Mouse (Mus musculus): Measurements from ENCODE around the gene Pou6f1. TPM values are rescaled to one million over a fixed set of nuclear protein-coding genes. Genes with fewer than 3 reads are reported as not detected.
A peak's percentile ranks its signal among the peaks of the same experiment; 100 is the strongest.

Gene Pou6f1
- polyA plus RNA-seq, 1 experiment from 2014 or later = 32.4 TPM

DNA sequence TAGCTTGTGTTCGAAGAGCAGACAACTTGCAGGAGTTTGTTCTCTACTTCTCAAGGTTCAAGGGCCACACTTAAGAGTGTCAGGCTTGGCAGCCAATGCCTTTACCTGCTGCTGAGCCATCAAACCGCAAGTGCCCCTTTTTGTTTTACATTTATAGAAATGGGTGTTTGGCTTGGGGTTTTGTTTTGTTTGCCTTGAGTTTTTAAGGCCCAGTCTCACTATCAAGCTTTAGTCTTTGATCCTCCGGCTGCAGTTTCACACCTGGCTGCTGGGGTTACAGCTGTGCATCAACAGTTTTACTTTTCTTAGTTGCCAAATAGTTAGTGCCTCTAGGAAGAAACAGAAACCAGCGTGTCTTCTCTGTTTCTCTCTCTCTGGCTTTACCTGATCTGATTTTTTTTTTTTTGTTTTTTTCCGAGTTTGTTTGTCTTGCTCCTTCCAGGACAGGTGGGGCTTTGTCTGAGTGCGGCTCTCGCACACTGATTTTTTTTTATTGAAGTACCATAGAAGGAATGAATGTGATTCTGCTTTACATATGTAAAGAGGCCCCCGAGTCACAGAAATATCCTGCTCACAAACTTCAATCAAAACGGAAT lies 1.4 kb downstream of the Pou6f1 start:
- Histone ChIP-seq H3K4me2 (peak overlapping the region; percentile 90), H3K4me1 (peaks cover 20% of the 10 kb centered on the region), H3K4me3 (replicated peaks) (peak overlapping the region; percentile 78), H3K27ac (replicated peaks) (peak overlapping the region; percentile 81), H3K36me3 (no peaks in the 10 kb centered on the region), H3K9me3 (replicated peaks) (no peaks in the 10 kb centered on the region), H3K9ac (replicated peaks) (peak overlapping the region; percentile 84), H3K27me3 (replicated peaks) (0 out of 2 replicates have a peak, but pooled peaks cover 3% of the 10 kb centered on the region)
- no peak for ATAC-seq (ENCODE audit: low FRiP score)
- WGBS = 20% methylated on average over 9 of the region's 9 CpGs

- H3K36me3 ChIP-seq = peaks cover 14% of the 10 kb centered on the region
- no peak overlapping the region for H3K4me3 ChIP-seq (replicated peaks)
- 81% methylated on average over 6 of the region's 6 CpGs for WGBS
- ATAC-seq (ENCODE audit: low FRiP score) = no peak
- no peaks in the 10 kb centered on the region for H3K9me3 ChIP-seq (replicated peaks)
- H3K4me1 ChIP-seq = no peaks in the 10 kb centered on the region
- no peak overlapping the region for H3K27ac ChIP-seq (replicated peaks)
- no peak overlapping the region for H3K9ac ChIP-seq (replicated peaks)
- H3K4me2 ChIP-seq = no peak overlapping the region
- H3K27me3 ChIP-seq (replicated peaks) = no peaks in the 10 kb centered on the region
These were observed 7.0 kb downstream of the Pou6f1 start for GRCm38 (mm10) chr15:100592817-100593216.

DNA sequence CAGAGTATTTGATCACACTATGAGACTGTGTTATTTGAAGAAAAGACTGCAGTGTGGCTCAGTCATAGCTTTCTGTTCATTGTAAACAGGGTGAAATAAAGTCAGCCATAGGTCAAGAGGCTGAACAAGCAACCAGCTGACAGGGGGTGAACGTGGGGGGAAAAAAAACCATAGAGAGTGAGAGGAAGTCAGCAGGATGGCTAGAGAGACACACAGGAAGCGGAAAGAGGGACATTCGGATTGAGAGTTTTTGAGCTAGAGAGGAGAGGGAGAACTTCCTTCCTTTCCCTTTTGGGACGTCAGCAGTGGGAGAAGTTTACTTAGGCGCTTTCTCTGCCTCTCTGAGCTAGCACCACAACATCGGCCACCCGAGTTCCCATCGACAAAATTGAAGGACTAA lies 9.3 kb downstream of the Pou6f1 start:
- no peak for ATAC-seq (ENCODE audit: low FRiP score)
- no peak overlapping the region for H3K27ac ChIP-seq (replicated peaks)
- H3K9me3 ChIP-seq (replicated peaks) = no peaks in the 10 kb centered on the region
- H3K36me3 ChIP-seq = peaks cover 38% of the 10 kb centered on the region
- no peaks in the 10 kb centered on the region for H3K27me3 ChIP-seq (replicated peaks)
- 78% methylated on average over 8 of the region's 8 CpGs for WGBS
- no peaks in the 10 kb centered on the region for H3K4me1 ChIP-seq
- H3K4me3 ChIP-seq (replicated peaks) = no peak overlapping the region
- no peak overlapping the region for H3K4me2 ChIP-seq
- H3K9ac ChIP-seq (replicated peaks) = no peak overlapping the region

- Histone ChIP-seq H3K36me3 (peaks cover 49% of the 10 kb centered on the region), H3K27ac (replicated peaks) (no peak overlapping the region), H3K9me3 (replicated peaks) (no peaks in the 10 kb centered on the region), H3K4me2 (no peak overlapping the region), H3K27me3 (replicated peaks) (no peaks in the 10 kb centered on the region), H3K4me3 (replicated peaks) (no peak overlapping the region), H3K4me1 (no peaks in the 10 kb centered on the region), H3K9ac (replicated peaks) (no peak overlapping the region)
- WGBS = 89% methylated on average over 6 of the region's 6 CpGs
- ATAC-seq (ENCODE audit: low FRiP score) = no peak
These were observed 11.5 kb downstream of the Pou6f1 start for GRCm38 (mm10) chr15:100588297-100588696.

DNA sequence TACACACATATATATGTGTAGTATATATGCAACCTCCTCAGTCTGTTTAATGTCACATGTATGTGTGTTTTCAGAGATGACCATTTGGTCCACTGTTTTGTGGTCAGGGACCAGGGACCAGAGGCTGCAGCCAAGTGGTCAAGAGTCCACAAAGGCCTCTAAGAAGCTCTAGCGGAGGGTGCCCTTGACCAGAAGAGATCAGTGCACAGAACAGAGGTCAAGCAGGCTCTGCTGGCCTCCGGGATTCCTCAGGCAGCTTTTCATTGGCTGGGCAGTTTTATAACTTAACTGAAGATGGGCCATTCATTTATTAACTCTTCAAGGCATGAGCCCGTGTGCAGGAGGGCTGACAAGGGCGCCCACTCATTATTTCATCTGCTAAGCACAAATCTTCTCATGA lies 12.6 kb downstream of the Pou6f1 start:
- WGBS = 79% methylated on average over 4 of the region's 4 CpGs
- no peaks in the 10 kb centered on the region for H3K9me3 ChIP-seq (replicated peaks)
- no peaks in the 10 kb centered on the region for H3K4me1 ChIP-seq
- no peak overlapping the region for H3K9ac ChIP-seq (replicated peaks)
- no peaks in the 10 kb centered on the region for H3K27me3 ChIP-seq (replicated peaks)
- no peak overlapping the region for H3K4me2 ChIP-seq
- H3K36me3 ChIP-seq = peaks cover 59% of the 10 kb centered on the region
- H3K27ac ChIP-seq (replicated peaks) = no peak overlapping the region
- H3K4me3 ChIP-seq (replicated peaks) = no peak overlapping the region
- no peak for ATAC-seq (ENCODE audit: low FRiP score)

DNA sequence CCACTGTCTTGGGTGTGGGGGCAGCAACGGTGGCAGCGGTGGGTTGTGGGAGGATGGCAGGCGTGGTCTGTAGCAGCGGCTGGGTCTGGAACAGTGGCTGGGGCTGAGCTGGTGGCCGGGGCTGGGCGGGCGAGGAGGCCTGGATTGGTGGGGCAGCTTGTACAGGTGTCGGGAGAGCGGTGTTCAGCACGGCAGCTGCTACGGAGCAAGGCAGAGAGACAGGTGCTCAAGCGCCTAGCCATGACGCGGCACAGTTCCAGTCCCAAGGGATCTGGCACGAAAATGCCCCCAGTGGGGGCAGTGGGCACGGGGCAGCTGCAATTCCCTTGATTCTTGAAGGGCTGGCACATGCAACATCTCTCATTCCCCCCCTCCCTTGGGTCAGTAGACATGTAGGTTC lies 13.9 kb downstream of the Pou6f1 start:
- WGBS = 92% methylated on average over 16 of the region's 16 CpGs
- no peaks in the 10 kb centered on the region for H3K27me3 ChIP-seq (replicated peaks)
- no peak overlapping the region for H3K4me3 ChIP-seq (replicated peaks)
- no peak overlapping the region for H3K27ac ChIP-seq (replicated peaks)
- no peaks in the 10 kb centered on the region for H3K4me1 ChIP-seq
- no peaks in the 10 kb centered on the region for H3K9me3 ChIP-seq (replicated peaks)
- no peak for ATAC-seq (ENCODE audit: low FRiP score)
- H3K36me3 ChIP-seq = peaks cover 61% of the 10 kb centered on the region
- no peak overlapping the region for H3K9ac ChIP-seq (replicated peaks)
- no peak overlapping the region for H3K4me2 ChIP-seq

DNA sequence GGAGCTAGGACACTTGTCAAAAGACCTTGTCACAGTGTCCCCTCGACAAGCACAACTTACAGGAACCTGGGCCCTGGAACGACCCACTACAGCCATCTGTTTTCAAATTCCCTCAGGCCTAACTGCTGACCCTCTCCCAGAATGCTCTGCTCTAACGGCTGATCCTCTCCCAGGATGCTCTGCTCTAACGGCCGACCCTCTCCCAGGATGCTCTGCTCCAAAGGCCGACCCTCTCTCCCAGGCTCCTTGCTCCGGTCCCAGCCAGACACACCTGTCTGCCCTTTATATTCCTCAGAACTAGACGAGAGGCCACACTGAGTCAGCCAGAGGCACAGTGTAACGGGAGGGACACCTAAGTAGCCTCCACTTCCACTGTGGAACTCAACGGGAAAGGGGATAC lies 19.7 kb downstream of the Pou6f1 start:
- no peaks in the 10 kb centered on the region for H3K27me3 ChIP-seq (replicated peaks)
- WGBS = 92% methylated on average over 10 of the region's 10 CpGs
- H3K27ac ChIP-seq (replicated peaks) = no peak overlapping the region
- H3K4me3 ChIP-seq (replicated peaks) = no peak overlapping the region
- peaks cover 61% of the 10 kb centered on the region for H3K36me3 ChIP-seq
- no peak overlapping the region for H3K9ac ChIP-seq (replicated peaks)
- no peak overlapping the region for H3K4me2 ChIP-seq
- no peaks in the 10 kb centered on the region for H3K4me1 ChIP-seq
- ATAC-seq (ENCODE audit: low FRiP score) = no peak
- no peaks in the 10 kb centered on the region for H3K9me3 ChIP-seq (replicated peaks)

- H3K4me2 ChIP-seq = no peak overlapping the region
- ATAC-seq (ENCODE audit: low FRiP score) = no peak
- no peaks in the 10 kb centered on the region for H3K9me3 ChIP-seq (replicated peaks)
- no peak overlapping the region for H3K9ac ChIP-seq (replicated peaks)
- peaks cover 50% of the 10 kb centered on the region for H3K36me3 ChIP-seq
- H3K27me3 ChIP-seq (replicated peaks) = no peaks in the 10 kb centered on the region
- H3K4me3 ChIP-seq (replicated peaks) = no peak overlapping the region
- H3K4me1 ChIP-seq = peaks cover 8% of the 10 kb centered on the region; the same call in 1 of the 2 replicates
- 90% methylated on average over 16 of the region's 16 CpGs for WGBS
- H3K27ac ChIP-seq (replicated peaks) = no peak overlapping the region
These were observed 21.8 kb downstream of the Pou6f1 start for GRCm38 (mm10) chr15:100577972-100578371.

DNA sequence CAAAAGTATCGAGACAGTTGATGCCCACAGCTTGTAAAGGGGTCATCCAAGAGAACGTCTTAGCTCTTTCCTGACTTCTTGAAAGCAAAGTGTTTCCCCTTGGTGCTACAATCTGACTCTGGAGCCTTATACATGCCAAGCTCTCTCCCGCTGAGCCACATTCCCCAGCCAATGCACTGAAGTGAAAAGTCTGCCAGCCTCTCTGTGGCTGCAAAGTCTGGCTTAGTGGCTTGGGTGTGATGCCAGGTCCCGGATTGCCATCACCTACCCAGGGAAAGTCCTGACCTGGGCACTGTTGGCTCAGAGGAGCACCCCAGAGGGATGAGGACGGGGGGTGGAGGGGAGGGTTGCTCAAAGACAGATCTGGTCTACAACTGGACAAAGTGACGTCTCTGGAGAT lies 23.0 kb downstream of the Pou6f1 start:
- H3K36me3 ChIP-seq = peaks cover 44% of the 10 kb centered on the region
- no peak overlapping the region for H3K9ac ChIP-seq (replicated peaks)
- WGBS = 90% methylated on average over 6 of the region's 6 CpGs
- no peaks in the 10 kb centered on the region for H3K9me3 ChIP-seq (replicated peaks)
- peaks cover 8% of the 10 kb centered on the region; the same call in 1 of the 2 replicates for H3K4me1 ChIP-seq
- ATAC-seq (ENCODE audit: low FRiP score) = no peak
- no peak overlapping the region for H3K4me3 ChIP-seq (replicated peaks)
- no peaks in the 10 kb centered on the region for H3K27me3 ChIP-seq (replicated peaks)
- H3K27ac ChIP-seq (replicated peaks) = no peak overlapping the region
- H3K4me2 ChIP-seq = no peak overlapping the region

GRCm38 (mm10) chr15:100576392-100576791 lies 23.4 kb downstream of the Pou6f1 start:
- peaks cover 8% of the 10 kb centered on the region; the same call in 1 of the 2 replicates for H3K4me1 ChIP-seq
- H3K9ac ChIP-seq (replicated peaks) = no peak overlapping the region
- H3K4me3 ChIP-seq (replicated peaks) = no peak overlapping the region
- no peak for ATAC-seq (ENCODE audit: low FRiP score)
- H3K27ac ChIP-seq (replicated peaks) = no peak overlapping the region
- peaks cover 44% of the 10 kb centered on the region for H3K36me3 ChIP-seq
- H3K27me3 ChIP-seq (replicated peaks) = no peaks in the 10 kb centered on the region
- no peaks in the 10 kb centered on the region for H3K9me3 ChIP-seq (replicated peaks)
- 88% methylated on average over 6 of the region's 6 CpGs for WGBS
- no peak overlapping the region for H3K4me2 ChIP-seq

GRCm38 (mm10) chr15:100575366-100575765 lies 24.4 kb downstream of the Pou6f1 start:
- Histone ChIP-seq H3K9ac (replicated peaks) (no peak overlapping the region), H3K4me3 (replicated peaks) (no peak overlapping the region), H3K27ac (replicated peaks) (no peak overlapping the region), H3K9me3 (replicated peaks) (no peaks in the 10 kb centered on the region), H3K4me1 (peaks cover 8% of the 10 kb centered on the region; the same call in 1 of the 2 replicates), H3K27me3 (replicated peaks) (no peaks in the 10 kb centered on the region), H3K36me3 (peaks cover 35% of the 10 kb centered on the region), H3K4me2 (no peak overlapping the region)
- ATAC-seq (ENCODE audit: low FRiP score) = no peak
- 89% methylated on average over 12 of the region's 12 CpGs for WGBS

DNA sequence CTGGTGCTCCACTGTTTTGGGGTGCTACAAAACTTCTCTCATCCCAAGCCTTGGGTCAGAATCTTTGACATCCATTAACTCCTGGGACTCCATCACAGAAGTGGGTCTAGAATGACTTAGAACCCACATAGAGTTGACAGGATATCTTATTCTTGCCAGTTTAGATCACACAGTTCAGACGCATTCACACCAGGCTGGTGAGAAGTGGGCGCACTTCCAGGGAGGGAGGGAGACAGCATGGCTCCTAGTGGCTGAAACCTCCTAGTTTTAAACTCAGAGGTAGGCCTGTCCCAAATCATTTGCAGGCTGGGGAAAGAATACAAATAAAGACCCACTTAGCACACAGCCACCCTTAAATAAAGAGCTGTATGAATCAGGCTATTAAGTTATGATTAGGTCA lies 25.4 kb downstream of the Pou6f1 start:
- H3K4me2 ChIP-seq = no peak overlapping the region
- H3K36me3 ChIP-seq = peaks cover 30% of the 10 kb centered on the region
- peaks cover 8% of the 10 kb centered on the region; the same call in 1 of the 2 replicates for H3K4me1 ChIP-seq
- H3K4me3 ChIP-seq (replicated peaks) = no peak overlapping the region
- no peak for ATAC-seq (ENCODE audit: low FRiP score)
- no peaks in the 10 kb centered on the region for H3K27me3 ChIP-seq (replicated peaks)
- no peaks in the 10 kb centered on the region for H3K9me3 ChIP-seq (replicated peaks)
- H3K27ac ChIP-seq (replicated peaks) = 0 out of 2 replicates have a peak overlapping the region, but pooled peaks have one; percentile 1
- no peak overlapping the region for H3K9ac ChIP-seq (replicated peaks)
- 77% methylated on average over 2 of the region's 2 CpGs for WGBS

Measured in neural tube, embryonic 15.5 days (tissue).